Mouse (Mus musculus) CH12F3 (cell line): ENCODE data around the gene Ptpro.

Experiments used
- in situ Hi-C: fragments of 300-500 bp; cut with MboI; formaldehyde crosslinking; loops from 2 replicates; pipeline ENCODE4 v1.14.3; 2020; ENCODE audit warnings: low sequenced_read_pairs

Gene Ptpro

DNA sequence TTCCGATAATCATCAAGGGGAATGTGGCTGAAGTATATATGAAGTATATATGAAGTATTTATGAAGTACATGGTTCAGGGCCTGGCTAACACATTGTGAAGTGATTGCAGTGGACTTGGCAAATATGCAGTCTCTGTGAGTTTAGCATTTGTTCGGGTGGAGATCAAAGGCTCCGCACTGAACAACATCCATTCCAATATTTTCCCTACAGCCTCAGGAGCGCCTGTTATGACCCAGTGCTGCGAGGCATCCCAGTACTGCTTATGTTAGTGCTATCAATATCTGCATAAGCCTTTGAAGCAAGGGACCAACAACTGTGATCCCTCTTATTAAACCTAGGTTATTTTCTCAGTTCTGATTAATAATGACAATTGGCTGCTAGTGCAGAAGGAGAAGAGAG lies 36.1 kb downstream of the Ptpro start:
- in situ Hi-C loops: no loop called here

DNA sequence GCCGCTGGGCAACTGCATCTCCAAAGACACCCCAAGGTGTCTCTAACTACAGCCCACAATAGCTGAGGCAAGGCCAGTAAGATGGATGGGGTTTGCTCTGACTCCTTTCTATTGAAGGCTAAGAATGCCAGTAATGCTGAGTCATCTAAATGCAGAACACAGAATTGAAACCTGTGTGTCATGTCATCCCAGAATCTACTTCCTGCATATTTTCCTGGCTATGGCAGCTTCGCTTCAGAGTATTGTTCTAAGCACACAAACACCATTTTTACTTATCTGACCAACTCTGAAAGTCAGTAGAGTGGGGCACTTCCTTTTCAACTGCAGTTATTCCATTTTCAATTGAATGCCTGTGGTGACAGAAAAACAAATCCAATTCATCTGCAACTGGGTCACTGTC lies 40.3 kb downstream of the Ptpro start:
- in situ Hi-C loops: no loop called here

DNA sequence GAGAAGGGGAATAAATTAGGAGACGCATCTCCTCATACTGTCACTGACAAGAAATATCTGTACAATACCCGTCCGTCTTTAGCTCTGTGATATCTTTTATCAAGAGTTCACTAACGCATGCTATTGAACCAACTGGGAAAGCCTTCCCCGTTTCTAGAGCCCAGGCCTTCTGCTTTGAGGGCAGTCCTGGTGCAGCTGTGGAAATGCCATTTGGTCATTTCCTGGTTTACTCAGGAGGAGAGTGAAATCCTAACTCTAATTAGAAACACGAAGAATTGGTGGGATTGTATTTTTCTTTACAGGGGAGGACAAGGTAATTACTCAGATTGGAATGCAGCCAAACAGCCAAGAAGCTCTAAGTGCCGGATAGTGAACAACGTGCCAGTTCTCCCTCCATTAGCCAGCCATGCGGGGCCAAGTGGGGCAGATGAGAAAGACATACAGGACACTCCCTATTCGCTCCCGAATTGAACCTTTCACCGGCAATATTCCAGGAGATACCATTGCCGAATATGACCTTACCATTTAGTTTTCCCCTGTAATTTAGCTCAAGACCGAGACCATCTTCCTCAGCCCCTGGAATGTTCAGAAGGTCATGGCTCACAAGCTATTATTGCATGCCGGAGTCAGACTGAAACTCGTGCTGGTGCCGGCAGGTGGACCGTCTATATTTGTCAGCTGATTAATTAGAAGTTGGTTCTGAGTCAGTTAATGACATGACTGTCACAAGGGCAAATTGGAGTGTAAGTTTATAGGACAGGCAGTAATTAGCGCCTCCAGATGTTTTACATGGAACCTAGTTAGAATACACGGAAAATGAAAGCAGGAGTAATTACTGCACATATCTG lies 43.1 kb downstream of the Ptpro start:
- in situ Hi-C loops: no loop called here

DNA sequence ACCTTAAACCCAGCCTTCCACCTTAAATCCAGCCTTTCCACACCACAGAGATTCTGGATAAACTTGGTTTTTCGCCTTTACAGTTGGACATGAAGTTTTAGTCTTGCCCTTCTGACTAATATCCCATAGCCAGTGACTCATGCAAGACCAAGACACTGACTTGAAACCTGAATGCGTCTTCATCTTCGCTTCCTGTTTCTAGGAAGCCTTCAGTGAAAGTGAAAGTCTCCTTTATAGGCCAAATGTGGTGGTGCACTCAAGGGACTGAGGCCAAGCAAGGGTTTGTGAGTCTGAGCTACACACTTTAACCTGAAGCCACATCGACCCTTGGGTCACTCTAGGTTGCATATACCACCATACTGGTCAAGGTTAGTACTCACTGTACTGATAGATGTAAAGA lies 50.4 kb downstream of the Ptpro start:
- in situ Hi-C loops: no loop called here

DNA sequence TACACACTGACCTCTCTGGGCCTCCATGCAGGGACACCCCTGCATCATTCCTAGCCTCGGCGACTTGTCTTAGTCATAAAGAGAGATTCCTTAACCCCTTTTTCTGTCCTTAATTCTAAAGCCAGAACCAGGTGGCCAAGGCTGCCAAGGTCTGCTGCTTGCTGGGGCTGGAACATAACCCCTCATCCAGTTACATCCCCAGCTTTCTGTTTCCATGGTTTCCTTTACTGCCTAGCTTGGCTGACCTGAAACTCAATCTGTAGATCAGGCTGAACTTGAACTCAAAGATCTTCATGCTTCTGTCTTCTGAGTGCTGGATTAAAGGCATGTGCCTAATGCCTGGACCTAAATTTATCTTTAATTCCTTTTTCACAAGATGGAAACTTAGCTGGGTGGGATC lies 51.7 kb downstream of the Ptpro start:
- in situ Hi-C loops: no loop called here

DNA sequence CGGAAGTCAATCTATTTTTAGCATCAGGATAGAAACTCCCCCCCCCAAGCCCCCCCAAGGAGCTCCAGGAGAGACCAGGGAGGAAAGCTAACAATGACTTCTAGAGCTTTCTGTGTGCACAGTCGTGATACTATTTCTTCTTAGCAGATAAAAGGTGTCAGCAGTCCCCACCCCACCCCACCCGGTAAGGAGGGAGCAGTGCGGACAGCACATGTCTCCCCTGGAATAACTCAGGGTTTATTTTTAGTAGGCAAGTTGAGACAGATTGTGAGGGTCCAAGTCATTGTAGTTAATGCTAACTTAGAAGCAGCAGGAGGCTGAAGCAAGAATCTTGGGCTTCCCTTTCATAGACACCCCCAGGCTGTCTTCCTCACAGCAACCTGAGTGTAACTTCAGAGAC lies 63.1 kb downstream of the Ptpro start:
- in situ Hi-C loops: no loop called here

DNA sequence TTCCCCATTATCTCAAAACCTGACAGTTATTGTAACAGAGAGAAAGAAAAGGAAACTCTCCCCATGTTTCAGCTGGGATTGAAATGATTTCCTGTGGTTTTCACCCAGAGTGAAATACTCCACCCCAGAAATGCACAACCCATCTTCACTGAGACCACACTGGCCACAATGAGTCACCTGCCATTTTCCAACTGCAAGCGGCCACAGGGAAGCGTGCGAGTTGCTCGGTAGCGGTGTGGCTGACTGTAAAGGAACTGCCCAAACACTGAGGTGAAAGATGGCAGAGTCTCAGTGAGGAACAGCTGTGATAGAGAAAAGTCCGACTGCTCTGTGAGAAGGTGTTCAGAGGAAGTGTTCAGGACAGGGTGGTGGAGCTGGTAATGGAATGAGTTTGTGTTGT lies 64.2 kb downstream of the Ptpro start:
- in situ Hi-C loops: no loop called here

DNA sequence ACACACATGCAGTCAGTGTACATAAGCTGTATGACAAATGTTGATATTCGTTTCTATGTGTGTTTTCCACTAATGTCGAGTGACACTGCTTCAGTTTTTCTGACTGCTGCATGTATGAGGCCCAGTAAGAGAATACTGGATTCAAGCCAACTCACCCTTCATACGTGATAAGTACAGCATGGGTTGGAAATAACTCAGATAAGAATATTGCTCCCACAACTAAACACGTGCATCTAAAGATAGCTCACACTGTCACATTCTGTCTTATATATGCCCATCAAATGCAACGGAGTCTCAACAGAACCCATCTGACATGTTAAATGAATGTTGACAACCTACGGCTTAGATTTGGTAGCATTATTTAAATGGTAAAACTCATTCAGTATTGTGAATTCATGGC lies 65.4 kb downstream of the Ptpro start:
- in situ Hi-C loops: no loop called here

DNA sequence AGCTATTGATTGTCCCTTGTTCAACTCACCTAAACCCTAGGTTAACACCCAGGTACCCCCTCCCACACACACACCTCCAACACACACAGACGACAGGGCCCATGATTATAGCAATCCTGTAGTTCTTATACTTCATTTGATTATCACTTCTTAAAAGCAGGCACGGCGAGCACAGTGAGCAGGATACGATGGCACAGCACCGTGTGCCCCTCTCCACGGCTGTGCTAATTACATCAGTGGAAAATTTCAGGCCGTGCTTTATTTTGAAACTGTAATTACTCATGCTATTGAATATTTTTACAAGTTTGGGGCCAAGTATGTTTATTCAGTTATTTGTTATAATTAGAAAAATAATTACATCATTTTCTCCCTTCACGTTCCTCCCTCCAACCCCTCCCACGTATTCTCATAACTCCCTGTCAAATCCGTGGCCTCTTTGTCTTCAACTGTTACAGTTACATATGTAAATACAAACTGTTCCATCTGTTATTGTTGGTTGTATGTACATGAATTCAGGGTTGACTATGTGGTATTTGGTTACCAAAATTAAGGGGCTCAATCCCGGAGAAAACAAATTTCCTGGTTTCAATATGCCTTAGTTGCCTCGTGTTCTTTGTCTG lies 66.2 kb downstream of the Ptpro start:
- in situ Hi-C loops: no loop called here

DNA sequence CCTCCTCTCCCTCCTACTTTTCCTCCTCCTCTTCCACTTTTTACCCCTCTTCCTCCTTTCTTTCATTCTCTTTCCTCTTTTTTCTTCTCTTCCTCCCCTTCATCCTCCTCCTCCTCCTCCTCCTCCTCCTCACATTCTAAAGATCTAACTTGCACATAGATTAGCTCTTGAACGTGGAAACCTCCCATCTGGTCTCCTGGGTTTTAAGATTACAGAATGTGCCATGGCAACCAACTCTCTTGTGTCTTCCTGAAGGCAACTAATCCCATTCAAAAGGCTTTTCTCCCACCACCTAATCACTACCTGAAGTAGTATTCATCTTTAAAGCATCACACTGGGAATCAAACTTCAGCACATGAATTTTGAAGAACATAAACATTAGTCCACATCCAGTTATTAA lies 67.5 kb downstream of the Ptpro start:
- in situ Hi-C loops: no loop called here

DNA sequence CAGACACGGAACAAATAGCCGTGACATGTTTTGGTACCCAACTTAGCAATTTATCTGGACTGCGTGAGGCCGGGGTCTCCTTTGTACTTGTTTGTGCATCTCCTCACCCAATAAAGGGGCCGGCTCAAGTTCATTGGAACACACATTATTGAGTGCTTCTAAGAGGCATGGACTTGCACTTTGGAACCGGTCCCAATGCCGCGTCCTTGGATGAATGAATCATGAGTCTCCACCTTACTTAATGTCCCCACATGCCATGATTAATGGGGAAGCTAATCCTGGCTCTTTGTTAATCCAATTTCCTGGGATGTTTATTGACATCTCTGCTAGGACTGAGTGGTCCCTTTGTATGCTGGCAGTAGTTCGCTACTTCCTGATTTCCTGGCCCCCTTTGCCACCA lies 75.6 kb downstream of the Ptpro start:
- in situ Hi-C loops: no loop called here

DNA sequence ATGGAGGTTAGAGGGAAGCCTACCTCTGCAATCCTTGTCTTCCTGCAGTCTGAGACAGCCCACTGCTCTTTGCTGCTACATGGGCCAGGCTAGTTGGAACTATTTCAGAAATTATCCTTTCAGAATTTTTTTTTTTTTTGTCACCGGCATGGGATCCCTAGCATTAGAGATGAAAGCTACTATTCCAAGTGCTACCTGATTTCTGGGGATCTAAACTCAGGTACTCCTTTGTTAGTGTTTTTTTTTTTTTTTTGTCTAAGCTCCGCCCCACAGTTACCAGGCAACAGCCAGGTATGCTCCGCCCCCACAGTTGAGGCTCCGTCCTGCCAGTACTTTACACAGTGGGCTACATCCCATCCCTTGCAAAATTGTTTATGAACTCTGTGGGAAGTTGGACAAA lies 76.1 kb downstream of the Ptpro start:
- in situ Hi-C loops: no loop called here

DNA sequence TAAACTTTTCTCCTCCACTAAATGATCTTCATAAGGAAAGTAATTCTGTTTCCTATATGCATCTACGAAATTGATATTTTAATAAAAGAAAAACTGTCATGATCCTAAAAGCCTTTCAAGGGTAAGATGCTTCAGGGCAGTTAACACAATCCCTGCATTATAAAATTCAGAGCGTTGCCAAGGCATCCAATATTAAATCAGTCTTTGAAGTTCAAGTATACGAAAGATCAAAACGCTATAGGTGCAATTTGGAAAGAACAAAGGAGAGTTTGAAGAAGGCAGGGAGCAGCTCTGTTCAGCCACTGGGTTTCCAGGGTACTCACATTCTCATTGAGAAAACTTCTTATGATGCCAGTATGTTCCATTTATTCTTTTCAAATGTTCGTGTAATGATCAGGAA lies 78.7 kb downstream of the Ptpro start:
- in situ Hi-C loops: no loop called here

DNA sequence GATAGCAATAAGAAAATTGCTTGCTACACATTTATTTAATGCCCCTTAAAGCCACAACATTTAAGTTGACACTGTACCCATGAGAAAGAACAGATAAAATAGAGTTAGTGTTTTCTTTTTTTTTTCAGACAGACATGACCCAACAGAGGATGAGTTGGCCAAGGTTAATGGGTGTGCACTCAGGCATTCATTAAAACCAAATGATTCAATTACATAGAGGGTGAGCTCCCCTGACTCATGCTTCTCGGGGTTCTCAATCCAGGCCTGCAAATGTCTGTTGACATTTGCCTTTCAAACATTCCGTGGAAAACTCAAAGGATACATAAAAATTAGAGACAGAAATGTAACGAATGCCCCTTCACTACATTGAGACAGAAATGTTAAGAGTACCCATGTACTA lies 79.7 kb downstream of the Ptpro start:
- in situ Hi-C loops: no loop called here

DNA sequence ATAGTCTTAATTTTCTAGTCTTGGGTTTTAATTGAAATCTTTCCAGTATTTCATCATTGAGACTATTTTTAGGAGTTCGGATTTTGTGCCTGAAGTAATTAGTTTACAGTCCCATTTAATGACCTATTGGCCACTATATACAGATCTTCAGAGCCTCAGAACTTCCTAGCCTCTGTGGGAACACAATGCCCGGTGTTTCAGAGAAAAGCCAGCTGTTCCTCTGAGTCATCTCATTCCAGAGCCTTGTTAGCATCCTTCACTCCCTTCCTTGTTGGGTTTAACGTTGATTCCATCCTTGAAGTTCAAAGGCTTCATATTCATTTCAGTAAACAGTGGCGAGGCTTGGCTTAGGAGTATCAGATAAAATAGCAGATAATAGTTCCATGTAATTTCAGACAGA lies 87.0 kb downstream of the Ptpro start:
- in situ Hi-C loops: no loop called here

DNA sequence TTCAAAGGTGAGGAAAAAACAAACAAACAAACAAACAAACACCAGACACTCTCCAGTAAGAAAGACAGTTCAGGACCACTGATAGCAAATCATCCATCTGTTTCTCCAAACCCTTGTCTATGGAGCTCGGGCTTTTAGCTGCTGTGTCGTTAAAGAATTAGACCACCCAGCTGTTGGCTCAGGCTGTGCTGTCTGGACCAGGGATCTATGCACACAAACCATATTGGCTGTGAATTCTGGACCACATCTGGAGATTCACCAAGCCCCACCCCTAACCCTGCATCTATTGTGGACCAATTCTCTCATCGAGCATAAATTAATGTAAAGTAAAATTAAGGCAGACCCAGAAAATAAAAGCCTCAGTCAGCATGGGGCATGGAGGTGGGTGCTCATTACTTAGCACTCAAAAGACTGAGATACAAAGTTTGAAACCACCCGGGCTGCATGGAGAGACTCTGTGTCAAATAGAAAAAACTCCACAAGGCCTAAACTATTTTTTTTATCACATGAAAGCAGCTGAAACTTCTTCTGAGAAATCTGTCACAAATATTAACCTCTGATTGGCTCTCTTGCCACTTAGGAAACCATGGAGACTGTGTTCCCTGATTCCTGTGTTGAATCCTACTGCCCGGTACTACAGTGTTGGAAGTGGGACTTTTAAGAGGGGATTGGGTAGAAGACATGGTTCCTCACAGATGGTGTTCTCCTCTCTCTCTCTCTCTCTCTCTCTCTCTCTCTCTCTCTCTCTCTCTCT lies 91.7 kb downstream of the Ptpro start:
- in situ Hi-C loops: no loop called here

DNA sequence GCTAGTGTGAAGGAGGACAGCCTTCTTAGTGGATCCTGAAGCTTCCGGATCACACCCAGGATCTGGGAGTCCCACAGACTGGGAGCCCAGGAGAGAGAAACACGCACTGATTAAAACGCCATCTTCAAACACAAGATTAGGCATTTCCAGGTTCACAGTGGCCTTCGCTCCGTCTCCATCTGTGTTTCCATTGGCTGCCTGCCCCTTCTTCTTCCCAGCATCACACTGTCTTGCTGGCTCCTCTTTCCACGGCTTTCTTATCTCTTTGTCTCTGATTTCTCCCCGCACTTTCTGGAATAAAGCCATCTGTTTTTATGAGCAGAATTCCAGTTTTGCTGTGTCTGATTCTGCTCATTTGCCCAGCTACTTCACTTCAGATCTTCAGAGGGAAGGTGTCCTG lies 108.0 kb downstream of the Ptpro start:
- in situ Hi-C loops: no loop called here

DNA sequence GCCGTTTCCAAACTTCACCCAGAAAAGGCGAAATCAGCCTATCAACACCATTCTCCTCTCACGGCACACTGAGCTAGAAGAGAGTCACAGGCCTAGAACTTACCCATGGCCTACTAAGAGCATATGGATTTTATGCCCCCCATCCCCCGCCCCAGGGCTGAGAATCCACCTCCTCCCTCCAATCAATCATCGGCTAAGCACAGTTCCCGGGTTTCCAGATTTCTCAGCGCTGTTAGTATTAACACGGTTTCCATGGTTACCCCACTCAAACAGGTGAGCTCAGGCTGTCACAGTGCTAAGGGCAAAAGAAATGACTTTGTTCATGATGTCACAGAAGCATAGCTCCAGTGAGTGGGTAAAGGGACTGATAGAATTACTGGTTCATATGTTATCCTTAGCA lies 110.1 kb downstream of the Ptpro start:
- in situ Hi-C loops: no loop called here

DNA sequence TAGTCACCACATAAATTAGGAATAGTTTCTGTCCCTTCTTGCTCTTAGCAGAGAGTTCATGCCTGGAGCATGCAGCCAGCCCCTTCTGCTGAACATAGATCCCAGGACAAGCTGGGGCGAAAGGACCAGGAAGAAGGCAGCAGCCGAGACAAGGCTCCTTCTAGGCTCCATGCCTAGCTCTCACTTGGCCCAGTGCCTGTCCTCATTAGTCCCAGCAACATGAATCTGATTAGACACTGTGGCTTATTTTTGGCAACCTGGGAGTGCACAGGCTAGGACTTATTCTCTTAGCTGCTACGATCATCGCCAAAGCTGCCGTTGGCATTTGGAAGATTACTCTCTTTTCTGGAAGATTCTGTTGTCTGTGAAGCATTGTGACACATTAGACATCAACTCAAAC lies 112.6 kb downstream of the Ptpro start:
- in situ Hi-C loops: no loop called here

DNA sequence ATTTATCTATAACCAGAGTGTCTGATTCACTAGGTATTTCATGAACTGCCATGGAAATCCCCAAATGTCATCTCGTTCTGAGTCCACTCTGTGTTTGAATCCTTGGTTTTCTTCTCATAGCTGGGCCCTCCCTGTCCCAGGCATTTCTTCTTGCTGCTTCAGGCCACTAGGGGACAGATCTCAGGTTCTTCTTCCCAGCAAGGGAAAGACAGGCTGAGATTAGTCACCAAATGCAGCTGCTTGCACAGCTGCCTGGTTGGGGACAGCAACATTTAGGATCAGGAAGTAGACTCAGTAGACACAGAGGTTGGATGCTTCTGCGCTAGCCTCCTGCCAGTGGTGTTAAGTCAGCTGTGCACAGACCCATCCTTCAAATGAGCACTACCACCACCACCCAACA lies 113.5 kb downstream of the Ptpro start:
- in situ Hi-C loops: no loop called here

DNA sequence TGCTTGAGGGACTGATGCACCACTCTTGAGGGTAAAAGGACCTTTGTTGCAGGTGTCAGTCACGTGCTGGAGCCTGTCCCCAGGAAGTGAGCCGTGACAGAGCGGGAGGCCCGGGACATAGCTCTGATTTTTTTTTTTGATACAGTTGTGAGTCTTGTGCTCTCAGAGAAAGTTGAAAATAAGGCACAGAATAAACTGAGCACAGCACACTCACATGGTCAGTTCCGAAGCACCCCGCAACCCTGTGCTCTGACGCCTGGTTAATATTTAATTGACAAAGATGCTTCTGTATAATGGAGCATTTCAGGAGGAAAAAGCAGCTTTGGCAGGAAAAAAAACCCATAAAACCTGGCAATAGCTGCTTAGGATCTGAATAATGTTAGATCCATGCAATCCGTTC lies 118.6 kb downstream of the Ptpro start:
- in situ Hi-C loops: no loop called here

DNA sequence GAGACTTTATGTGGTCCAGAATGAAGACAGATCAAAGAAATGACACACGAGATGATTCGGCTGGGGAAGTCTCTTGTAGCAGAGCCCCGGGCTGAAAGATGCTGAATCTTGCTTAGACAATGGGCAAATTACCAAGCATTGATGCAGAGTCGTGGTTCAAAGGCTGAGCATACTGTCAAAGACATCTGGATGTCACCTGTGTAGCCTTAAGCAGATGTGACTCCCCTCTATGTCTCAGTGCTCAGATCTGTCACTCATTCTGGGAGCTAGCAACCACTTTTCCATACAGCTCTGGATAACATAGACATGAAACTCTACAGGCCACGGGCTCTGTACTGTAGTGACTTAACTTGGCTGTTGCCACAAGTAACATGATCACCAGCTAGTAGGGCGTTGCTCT lies 119.3 kb downstream of the Ptpro start:
- in situ Hi-C loops: no loop called here
